Comparison of ENCODE assay signal across 10 mouse cellular contexts in genomic region chr1:153661689-153662002, GRCm38 (mm10). TPM values are rescaled to one million over a fixed set of nuclear protein-coding genes. Genes with fewer than 3 reads are reported as not detected.
DNase-seq lines count a peak whose midpoint lies in the region; ATAC-seq and TF ChIP-seq lines count a peak whose summit lies in the region.
"Had no signal": no experiment of that assay in that cellular context is flagged by ENCODE, and none has a peak within 500 bp of the region (broad histone marks: within the 10 kb centered on the region; RNA-seq: fewer than 3 reads in every experiment).

No protein-coding gene starts in this region.

- no peak for TF ChIP-seq POLR2A in myocyte (IDR thresholded peaks at IDR 0.05; ENCODE audit: insufficient read length, low read depth)

- WGBS in limb, embryonic 12.5 days, result 40% methylated on average over 4 of the region's 4 CpGs
- 46% methylated on average over 4 of the region's 4 CpGs for WGBS in limb, embryonic 10.5 days
- 36% methylated on average over 4 of the region's 4 CpGs for WGBS in forebrain, embryonic 15.5 days

- H3ac ChIP-seq in myocyte (ENCODE audit: control insufficient read depth, insufficient read length), result no peak overlapping the region

- H3K79me2 ChIP-seq in myocyte (ENCODE audit: control insufficient read depth, insufficient read depth), result no peaks in the 10 kb centered on the region

- peaks cover 55% of the 10 kb centered on the region for H3K4me1 ChIP-seq in limb, embryonic 12.5 days (replicated peaks)
- peaks cover 49% of the 10 kb centered on the region for H3K4me1 ChIP-seq in limb, embryonic 10.5 days
- peaks cover 64% of the 10 kb centered on the region for H3K4me1 ChIP-seq in forebrain, embryonic 15.5 days

- DNase-seq in limb, embryonic 10.5 days (ENCODE audit: low spot score), result no peak
- peak; percentile 31 to 64 for DNase-seq in kidney, postnatal 25 days
- no peak for DNase-seq in right cerebral cortex, adult 2 months (ENCODE audit: low spot score in 2 of 2)
- no peak for DNase-seq in left cerebral cortex, adult 8-10 months (ENCODE audit: low spot score in 2 of 2)
- no peak for DNase-seq in testis, postnatal 14 days (ENCODE audit: low spot score)

- no peaks in the 10 kb centered on the region for H3K36me3 ChIP-seq in limb, embryonic 12.5 days
- no peaks in the 10 kb centered on the region for H3K36me3 ChIP-seq in limb, embryonic 10.5 days
- H3K36me3 ChIP-seq in forebrain, embryonic 15.5 days, result no peaks in the 10 kb centered on the region
- H3K36me3 ChIP-seq in myocyte (ENCODE audit: control insufficient read depth, insufficient read depth), result no peaks in the 10 kb centered on the region

- H3K9ac ChIP-seq in limb, embryonic 12.5 days (replicated peaks), result no peak overlapping the region
- peak overlapping the region; percentile 32 for H3K9ac ChIP-seq in forebrain, embryonic 15.5 days (replicated peaks)

- H3K4me2 ChIP-seq in limb, embryonic 12.5 days, result 0 out of 2 replicates have a peak overlapping the region, but pooled peaks have one; percentile 20
- peak overlapping the region; percentile 37 for H3K4me2 ChIP-seq in forebrain, embryonic 15.5 days (replicated peaks)
- H3K4me2 ChIP-seq in myocyte (ENCODE audit: low read depth), result no peak overlapping the region

- peaks cover 49% of the 10 kb centered on the region for H3K27me3 ChIP-seq in limb, embryonic 12.5 days
- H3K27me3 ChIP-seq in limb, embryonic 10.5 days (ENCODE audit: low read depth, poor library complexity, severe bottlenecking), result peaks cover 83% of the 10 kb centered on the region
- no peaks in the 10 kb centered on the region for H3K27me3 ChIP-seq in forebrain, embryonic 15.5 days
- no peaks in the 10 kb centered on the region for H3K27me3 ChIP-seq in myocyte (ENCODE audit: control insufficient read depth, insufficient read depth, insufficient read length)

- no peaks in the 10 kb centered on the region for H3K9me3 ChIP-seq in limb, embryonic 12.5 days
- H3K9me3 ChIP-seq in limb, embryonic 10.5 days (replicated peaks), result no peaks in the 10 kb centered on the region
- no peaks in the 10 kb centered on the region for H3K9me3 ChIP-seq in forebrain, embryonic 15.5 days

- no peak overlapping the region for H3K4me3 ChIP-seq in limb, embryonic 12.5 days (replicated peaks)
- H3K4me3 ChIP-seq in limb, embryonic 10.5 days, result no peak overlapping the region
- H3K4me3 ChIP-seq in forebrain, embryonic 15.5 days, result peak overlapping the region; percentile 11; the same call in 1 of the 2 replicates
- no peak overlapping the region for H3K4me3 ChIP-seq in myocyte
- H3K4me3 ChIP-seq: megakaryocyte, embryonic 14.5 days had no signal

- no peak overlapping the region for H3K27ac ChIP-seq in limb, embryonic 12.5 days
- H3K27ac ChIP-seq in limb, embryonic 10.5 days, result no peak overlapping the region
- H3K27ac ChIP-seq in forebrain, embryonic 15.5 days (replicated peaks), result peak overlapping the region; percentile 64

- ATAC-seq in limb, embryonic 12.5 days (ENCODE audit: insufficient number of reproducible peaks, insufficient read depth, low FRiP score, low TSS enrichment, low read depth), result no peak
- ATAC-seq in forebrain, embryonic 15.5 days (replicated peaks), result no peak

TF ChIP-seq in myocyte, 11 proteins besides CTCF, POLR2A, EP300 and RAD21:
- TF ChIP-seq CEBPB (IDR thresholded peaks at IDR 0.05; ENCODE audit: insufficient read depth, poor library complexity, severe bottlenecking), result peak; percentile 28; the same call in 1 of the 2 replicates
- TF ChIP-seq MYOD1 (IDR thresholded peaks at IDR 0.05; ENCODE audit: control insufficient read depth in 1 of 3, insufficient read length in 2 of 3, low read depth in 2 of 3), result no peak
TF ChIP-seq in myocyte: peak in this region for 1.

RNA-seq across cellular contexts. Expression of gene Rgs8, which starts 8.8 kb away (rescaled TPM):
- polyA plus RNA-seq in limb, embryonic 12.5 days (2016; fragmentation: Nextera tagmentation; extraction: Ambion mirVana), result 0.81 and 1.4 TPM in 2 replicates
- 0.28 and 0.61 TPM in 2 replicates for polyA plus RNA-seq in limb, embryonic 10.5 days (2016; fragmentation: Nextera tagmentation; extraction: Ambion mirVana)
- 19.2 and 19.7 TPM in 2 replicates for polyA plus RNA-seq in forebrain, embryonic 15.5 days (2015; fragmentation: Nextera tagmentation; extraction: Ambion mirVana)
- polyA plus RNA-seq in myocyte (2012; fragmentation: generic; extraction: Trizol), result 0.16 TPM
- 10 to 100 TPM; 67.8 to 86.0 (median 75.7) TPM for total RNA-seq in left cerebral cortex, adult 8-10 months (2022)
- total RNA-seq: heart, postnatal 14 days had no signal

Comparison
In these comparisons a context has a peak if more than half of its experiments do, and no peak if none do; other contexts are left out.
1. DNase-seq: peak in kidney, postnatal 25 days (2 of 2); none in limb, embryonic 10.5 days (single experiment), right cerebral cortex, adult 2 months (0 of 2), left cerebral cortex, adult 8-10 months (0 of 2) and testis, postnatal 14 days (single experiment).